Mouse (Mus musculus): ENCODE measurements at regions not wholly inside any gene's neighbourhood (a gene's known extent, or its start where the extent isn't known, plus 50 kb on each side); places are given as distances from the start of the nearest gene placed in this dataset.

- no peak for TF ChIP-seq CTCF (IDR thresholded peaks at IDR 0.05; ENCODE audit: extremely low read depth, insufficient read length, insufficient replicate concordance, low read depth, low read length)
- TF ChIP-seq POLR2A (IDR thresholded peaks at IDR 0.05; ENCODE audit: low read depth, low read length), result no peak
Observed at GRCm38 (mm10) chr4:75884371-75884770, 606.3 kb upstream of the Dmac1 start.

Measured in small intestine, adult 2 months (tissue).